Mouse (Mus musculus): ENCODE measurements around the gene Snx9. TPM values are rescaled to one million over a fixed set of nuclear protein-coding genes. Genes with fewer than 3 reads are reported as not detected.

The Snx9 gene
- polyA plus RNA-seq, 1 experiment from 2014 or later, result 37.5 TPM

GRCm38 (mm10) chr17:5856426-5856825, 15.3 kb downstream of the Snx9 start:
- no peak overlapping the region for H3K4me2 ChIP-seq (ENCODE audit: low read depth, low read length)
- H3K27ac ChIP-seq (replicated peaks; ENCODE audit: low read depth, low read length), result no peak overlapping the region
- H3K27me3 ChIP-seq (replicated peaks; ENCODE audit: control insufficient read depth, insufficient read depth, low read length), result no peaks in the 10 kb centered on the region
- H3K9ac ChIP-seq (ENCODE audit: low read depth, low read length), result no peak overlapping the region
- no peaks in the 10 kb centered on the region for H3K9me3 ChIP-seq (ENCODE audit: control insufficient read depth, low read length)
- ATAC-seq (ENCODE audit: low read depth) (no peak), DNase-seq (ENCODE audit: low spot score) (no peak)
- no peaks in the 10 kb centered on the region for H3K4me1 ChIP-seq (ENCODE audit: control insufficient read depth, insufficient read depth, low read length)
- H3K36me3 ChIP-seq (ENCODE audit: control insufficient read depth, insufficient read depth, low read length), result no peaks in the 10 kb centered on the region
- 91% methylated on average over 7 of the region's 7 CpGs for WGBS
- no peak overlapping the region for H3K4me3 ChIP-seq (ENCODE audit: low read depth, low read length)

- Histone ChIP-seq H3K9ac (ENCODE audit: low read depth, low read length) (no peak overlapping the region), H3K4me1 (ENCODE audit: control insufficient read depth, insufficient read depth, low read length) (no peaks in the 10 kb centered on the region), H3K36me3 (ENCODE audit: control insufficient read depth, insufficient read depth, low read length) (no peaks in the 10 kb centered on the region), H3K4me3 (ENCODE audit: low read depth, low read length) (no peak overlapping the region), H3K4me2 (ENCODE audit: low read depth, low read length) (no peak overlapping the region), H3K27ac (replicated peaks; ENCODE audit: low read depth, low read length) (no peak overlapping the region), H3K9me3 (ENCODE audit: control insufficient read depth, low read length) (no peaks in the 10 kb centered on the region), H3K27me3 (replicated peaks; ENCODE audit: control insufficient read depth, insufficient read depth, low read length) (no peaks in the 10 kb centered on the region)
- WGBS, result 95% methylated on average over 11 of the region's 11 CpGs
- no peak for DNase-seq (ENCODE audit: low spot score)
- ATAC-seq (ENCODE audit: low read depth), result no peak
Measured at GRCm38 (mm10) chr17:5857206-5857605, 16.1 kb downstream of the Snx9 start.

- Histone ChIP-seq H3K9ac (ENCODE audit: low read depth, low read length) (no peak overlapping the region), H3K36me3 (ENCODE audit: control insufficient read depth, insufficient read depth, low read length) (no peaks in the 10 kb centered on the region), H3K4me3 (ENCODE audit: low read depth, low read length) (no peak overlapping the region), H3K4me1 (ENCODE audit: control insufficient read depth, insufficient read depth, low read length) (no peaks in the 10 kb centered on the region), H3K9me3 (ENCODE audit: control insufficient read depth, low read length) (no peaks in the 10 kb centered on the region), H3K4me2 (ENCODE audit: low read depth, low read length) (no peak overlapping the region), H3K27ac (replicated peaks; ENCODE audit: low read depth, low read length) (no peak overlapping the region), H3K27me3 (replicated peaks; ENCODE audit: control insufficient read depth, insufficient read depth, low read length) (no peaks in the 10 kb centered on the region)
- ATAC-seq (ENCODE audit: low read depth) (no peak), DNase-seq (ENCODE audit: low spot score) (no peak)
- 65% methylated on average over 8 of the region's 8 CpGs for WGBS
Measured at GRCm38 (mm10) chr17:5858209-5858608, 17.1 kb downstream of the Snx9 start.

- DNase-seq (ENCODE audit: low spot score) (no peak), ATAC-seq (ENCODE audit: low read depth) (no peak)
- Histone ChIP-seq H3K4me1 (ENCODE audit: control insufficient read depth, insufficient read depth, low read length) (no peaks in the 10 kb centered on the region), H3K4me3 (ENCODE audit: low read depth, low read length) (no peak overlapping the region), H3K9ac (ENCODE audit: low read depth, low read length) (no peak overlapping the region), H3K27ac (replicated peaks; ENCODE audit: low read depth, low read length) (no peak overlapping the region), H3K36me3 (ENCODE audit: control insufficient read depth, insufficient read depth, low read length) (no peaks in the 10 kb centered on the region), H3K9me3 (ENCODE audit: control insufficient read depth, low read length) (no peaks in the 10 kb centered on the region), H3K27me3 (replicated peaks; ENCODE audit: control insufficient read depth, insufficient read depth, low read length) (no peaks in the 10 kb centered on the region), H3K4me2 (ENCODE audit: low read depth, low read length) (no peak overlapping the region)
- 31% methylated on average over 6 of the region's 6 CpGs for WGBS
Measured at GRCm38 (mm10) chr17:5862285-5862684, 21.2 kb downstream of the Snx9 start.

- DNase-seq (ENCODE audit: low spot score), result no peak
- Histone ChIP-seq H3K4me1 (ENCODE audit: control insufficient read depth, insufficient read depth, low read length) (no peaks in the 10 kb centered on the region), H3K27ac (replicated peaks; ENCODE audit: low read depth, low read length) (no peak overlapping the region), H3K4me3 (ENCODE audit: low read depth, low read length) (no peak overlapping the region), H3K9me3 (ENCODE audit: control insufficient read depth, low read length) (no peaks in the 10 kb centered on the region), H3K27me3 (replicated peaks; ENCODE audit: control insufficient read depth, insufficient read depth, low read length) (no peaks in the 10 kb centered on the region), H3K36me3 (ENCODE audit: control insufficient read depth, insufficient read depth, low read length) (no peaks in the 10 kb centered on the region), H3K4me2 (ENCODE audit: low read depth, low read length) (no peak overlapping the region), H3K9ac (ENCODE audit: low read depth, low read length) (no peak overlapping the region)
- no peak for ATAC-seq (ENCODE audit: low read depth)
- WGBS, result 43% methylated on average over 4 of the region's 4 CpGs
Measured at GRCm38 (mm10) chr17:5862869-5863268, 21.7 kb downstream of the Snx9 start.

- 99% methylated on average over 5 of the region's 5 CpGs for whole genome bisulfite sequencing
- H3K4me1 ChIP-seq (ENCODE audit: control insufficient read depth, insufficient read depth, low read length), result no peaks in the 10 kb centered on the region
- DNase-seq (ENCODE audit: low spot score), result no peak
Measured at GRCm38 (mm10) chr17:5863745-5864144, 22.6 kb downstream of the Snx9 start.

GRCm38 (mm10) chr17:5867456-5867855, 26.3 kb downstream of the Snx9 start:
- Histone ChIP-seq H3K27ac (replicated peaks; ENCODE audit: low read depth, low read length) (no peak overlapping the region), H3K4me2 (ENCODE audit: low read depth, low read length) (no peak overlapping the region), H3K9ac (ENCODE audit: low read depth, low read length) (no peak overlapping the region), H3K36me3 (ENCODE audit: control insufficient read depth, insufficient read depth, low read length) (no peaks in the 10 kb centered on the region), H3K27me3 (replicated peaks; ENCODE audit: control insufficient read depth, insufficient read depth, low read length) (no peaks in the 10 kb centered on the region), H3K4me1 (ENCODE audit: control insufficient read depth, insufficient read depth, low read length) (peaks cover 2% of the 10 kb centered on the region; the same call in 1 of the 2 replicates), H3K9me3 (ENCODE audit: control insufficient read depth, low read length) (no peaks in the 10 kb centered on the region), H3K4me3 (ENCODE audit: low read depth, low read length) (no peak overlapping the region)
- ATAC-seq (ENCODE audit: low read depth) (no peak), DNase-seq (ENCODE audit: low spot score) (no peak)
- WGBS, result 71% methylated on average over 6 of the region's 6 CpGs

More at GRCm38 (mm10) chr17:5863745-5864144, 22.6 kb downstream of the Snx9 start:
- H3K4me2 ChIP-seq (ENCODE audit: low read depth, low read length), result no peak overlapping the region
- no peaks in the 10 kb centered on the region for H3K9me3 ChIP-seq (ENCODE audit: control insufficient read depth, low read length)
- no peak overlapping the region for H3K27ac ChIP-seq (replicated peaks; ENCODE audit: low read depth, low read length)
- no peaks in the 10 kb centered on the region for H3K27me3 ChIP-seq (replicated peaks; ENCODE audit: control insufficient read depth, insufficient read depth, low read length)
- H3K4me3 ChIP-seq (ENCODE audit: low read depth, low read length), result no peak overlapping the region
- H3K36me3 ChIP-seq (ENCODE audit: control insufficient read depth, insufficient read depth, low read length), result no peaks in the 10 kb centered on the region
- no peak overlapping the region for H3K9ac ChIP-seq (ENCODE audit: low read depth, low read length)
- no peak for ATAC-seq (ENCODE audit: low read depth)

GRCm38 (mm10) chr17:5868319-5869031, 27.3 kb downstream of the Snx9 start:
- Histone ChIP-seq H3K36me3 (ENCODE audit: control insufficient read depth, insufficient read depth, low read length) (no peaks in the 10 kb centered on the region), H3K9ac (ENCODE audit: low read depth, low read length) (no peak overlapping the region), H3K4me1 (ENCODE audit: control insufficient read depth, insufficient read depth, low read length) (peaks cover 3% of the 10 kb centered on the region; the same call in 1 of the 2 replicates), H3K4me3 (ENCODE audit: low read depth, low read length) (no peak overlapping the region), H3K9me3 (ENCODE audit: control insufficient read depth, low read length) (no peaks in the 10 kb centered on the region), H3K4me2 (ENCODE audit: low read depth, low read length) (no peak overlapping the region), H3K27ac (replicated peaks; ENCODE audit: low read depth, low read length) (no peak overlapping the region), H3K27me3 (replicated peaks; ENCODE audit: control insufficient read depth, insufficient read depth, low read length) (no peaks in the 10 kb centered on the region)
- ATAC-seq (ENCODE audit: low read depth), result no peak
- WGBS, result 81% methylated on average over 7 of the region's 7 CpGs
- no peak for DNase-seq (ENCODE audit: low spot score)

GRCm38 (mm10) chr17:5869461-5869860, 28.3 kb downstream of the Snx9 start:
- no peak for DNase-seq (ENCODE audit: low spot score)
- Histone ChIP-seq H3K9ac (ENCODE audit: low read depth, low read length) (no peak overlapping the region), H3K27ac (replicated peaks; ENCODE audit: low read depth, low read length) (no peak overlapping the region), H3K9me3 (ENCODE audit: control insufficient read depth, low read length) (no peaks in the 10 kb centered on the region), H3K4me1 (ENCODE audit: control insufficient read depth, insufficient read depth, low read length) (peaks cover 3% of the 10 kb centered on the region; the same call in 1 of the 2 replicates), H3K27me3 (replicated peaks; ENCODE audit: control insufficient read depth, insufficient read depth, low read length) (no peaks in the 10 kb centered on the region), H3K4me2 (ENCODE audit: low read depth, low read length) (no peak overlapping the region), H3K36me3 (ENCODE audit: control insufficient read depth, insufficient read depth, low read length) (no peaks in the 10 kb centered on the region), H3K4me3 (ENCODE audit: low read depth, low read length) (no peak overlapping the region)
- 74% methylated on average over 3 of the region's 3 CpGs for WGBS
- no peak for ATAC-seq (ENCODE audit: low read depth)
